Mouse (Mus musculus) heart, postnatal 0 days (tissue): ENCODE measurements around the gene Jph4. TPM values are rescaled to one million over a fixed set of nuclear protein-coding genes. Genes with fewer than 3 reads are reported as not detected.
A peak's percentile ranks its signal among the peaks of the same experiment; 100 is the strongest.

Experiments
- ATAC-seq: fragments of 200-750 bp; cut with Nextera tagmentation; 2 replicates; pipeline ENCODE4 v1.8.0; 2017; ENCODE audit warnings: low read depth, moderate number of reproducible peaks, moderate library complexity; ENCODE audit not compliant: insufficient read depth
- DNase-seq: peaks from one replicate; pipeline ENCODE4 v3.0.0-alpha.2; 2016; ENCODE audit warnings: low spot score
- H3K27ac ChIP-seq: fragments of 300-500 bp; sonication (generic); 2 replicates; pipeline ENCODE4 v1.5.1; 2014; ENCODE audit warnings: low read depth, mild to moderate bottlenecking
- H3K27me3 ChIP-seq: fragments of 300-500 bp; sonication (generic); 2 replicates; pipeline ENCODE4 v1.6.1; 2014; ENCODE audit warnings: low read length, mixed read lengths; ENCODE audit not compliant: control insufficient read depth, insufficient read depth
- H3K36me3 ChIP-seq: fragments of 300-500 bp; sonication (generic); replicated peaks from 2 replicates; pipeline ENCODE4 v1.6.1; 2014; ENCODE audit warnings: low read length, mixed read lengths; ENCODE audit not compliant: control insufficient read depth, insufficient read depth
- H3K4me1 ChIP-seq: fragments of 300-500 bp; sonication (generic); 2 replicates; pipeline ENCODE4 v1.6.1; 2014; ENCODE audit warnings: antibody characterized with exemption; ENCODE audit not compliant: control insufficient read depth, insufficient read depth
- H3K4me2 ChIP-seq: fragments of 300-500 bp; sonication (generic); 2 replicates; pipeline ENCODE4 v1.6.1; 2014; ENCODE audit warnings: low read depth, mild to moderate bottlenecking, low read length, moderate library complexity
- H3K4me3 ChIP-seq: fragments of 300-500 bp; sonication (generic); 2 replicates; pipeline ENCODE4 v1.5.1; 2014; ENCODE audit warnings: low read depth, low read length
- H3K9ac ChIP-seq: fragments of 300-500 bp; sonication (generic); replicated peaks from 2 replicates; pipeline ENCODE4 v1.6.1; 2014; ENCODE audit warnings: low read depth, low read length, mixed read lengths
- H3K9me3 ChIP-seq: fragments of 300-500 bp; sonication (generic); replicated peaks from 2 replicates; pipeline ENCODE4 v1.6.1; 2016; ENCODE audit warnings: low read length; ENCODE audit not compliant: control insufficient read depth
- CTCF ChIP-seq: IDR thresholded peaks from 2 replicates; pipeline ENCODE4 v1.5.1; 2016; ENCODE audit warnings: antibody characterized with exemption, control low read depth, low read depth
- EP300 ChIP-seq: IDR thresholded peaks from 2 replicates; pipeline ENCODE4 v1.6.1; 2016; ENCODE audit warnings: antibody characterized with exemption, low read depth
- WGBS: fragments of 180-500 bp; shearing (Covaris S2); extraction: QIAGEN DNeasy Blood & Tissue Kit; methylation state at CpG from one replicate; pipeline ENCODE4 v1.1.7; 2014; 5-methylcytosine and 5-hydroxymethylcytosine counted together
- polyA plus RNA-seq: library from polyadenylated mRNA; unstranded; fragments of >200 nt; fragmentation: Nextera tagmentation; extraction: Ambion mirVana; gene quantifications from 2 replicates; pipeline ENCODE4 v1.2.1, GENCODE M21; 2015
- total RNA-seq: library from RNA; depleted of rRNA; stranded (reverse); fragments of >200 nt; gene quantifications from 2 replicates; pipeline ENCODE4 v1.2.3, GENCODE M21; 2014; ENCODE audit warnings: low replicate concordance

The Jph4 gene
- total and polyA plus RNA-seq, 2 experiments from 2014 or later = 0.03 to 0.38 TPM

- no peaks in the 10 kb centered on the region for H3K9me3 ChIP-seq
- H3K27ac ChIP-seq = no peak overlapping the region
- H3K36me3 ChIP-seq = 0 out of 2 replicates have a peak, but pooled peaks cover 3% of the 10 kb centered on the region
- no peak overlapping the region for H3K4me2 ChIP-seq
- peaks cover 48% of the 10 kb centered on the region for H3K27me3 ChIP-seq
- DNase-seq (no peak), ATAC-seq (no peak)
- peaks cover 17% of the 10 kb centered on the region; the same call in 1 of the 2 replicates for H3K4me1 ChIP-seq
- TF ChIP-seq CTCF (no peak), EP300 (no peak)
- no peak overlapping the region for H3K9ac ChIP-seq
- no peak overlapping the region for H3K4me3 ChIP-seq
- 17% methylated on average over 21 of the region's 21 CpGs for WGBS
Observed at GRCm38 (mm10) chr14:55109048-55109873, 7.5 kb downstream of the Jph4 start.

- Histone ChIP-seq H3K9me3 (no peaks in the 10 kb centered on the region), H3K4me1 (peaks cover 14% of the 10 kb centered on the region; the same call in 1 of the 2 replicates), H3K4me2 (no peak overlapping the region), H3K36me3 (0 out of 2 replicates have a peak, but pooled peaks cover 6% of the 10 kb centered on the region), H3K27ac (no peak overlapping the region), H3K4me3 (no peak overlapping the region), H3K9ac (no peak overlapping the region), H3K27me3 (peaks cover 39% of the 10 kb centered on the region)
- DNase-seq (no peak), ATAC-seq (no peak)
- 35% methylated on average over 9 of the region's 9 CpGs for WGBS
- no peak for TF ChIP-seq CTCF
- no peak for TF ChIP-seq EP300
Observed at GRCm38 (mm10) chr14:55108202-55108870, 8.4 kb downstream of the Jph4 start.

GRCm38 (mm10) chr14:55106990-55107389 is 9.7 kb downstream of the Jph4 start:
- H3K27me3 ChIP-seq = peaks cover 35% of the 10 kb centered on the region
- no peak overlapping the region for H3K4me3 ChIP-seq
- no peaks in the 10 kb centered on the region for H3K9me3 ChIP-seq
- no peak overlapping the region for H3K9ac ChIP-seq
- no peak overlapping the region for H3K4me2 ChIP-seq
- ATAC-seq (no peak), DNase-seq (no peak)
- 0 out of 2 replicates have a peak, but pooled peaks cover 10% of the 10 kb centered on the region for H3K36me3 ChIP-seq
- H3K27ac ChIP-seq = no peak overlapping the region
- peaks cover 14% of the 10 kb centered on the region; the same call in 1 of the 2 replicates for H3K4me1 ChIP-seq
- no peak for TF ChIP-seq CTCF
- no peak for TF ChIP-seq EP300
- WGBS = 77% methylated on average over 8 of the region's 8 CpGs

GRCm38 (mm10) chr14:55105836-55106809 is 10.6 kb downstream of the Jph4 start, which contains the start of gene Ap1g2:
TSS of gene Ap1g2 (minus strand) at chr14:55106593.
- ATAC-seq (peak; percentile 75), DNase-seq (peak; percentile 81)
- peaks cover 26% of the 10 kb centered on the region for H3K27me3 ChIP-seq
- peak within 1 kb of the TSS; percentile 74 for H3K27ac ChIP-seq
- H3K4me3 ChIP-seq = peak within 1 kb of the TSS; percentile 61
- H3K4me2 ChIP-seq = peak within 1 kb of the TSS; percentile 73
- H3K9me3 ChIP-seq = no peaks in the 10 kb centered on the region
- TF ChIP-seq EP300 (peak; percentile 17; the same call in 1 of the 2 replicates), CTCF (peak; percentile 35)
- H3K4me1 ChIP-seq = peaks cover 14% of the 10 kb centered on the region; the same call in 1 of the 2 replicates
- 1% methylated on average over 39 of the region's 39 CpGs for WGBS
- peak within 1 kb of the TSS; percentile 53 for H3K9ac ChIP-seq
- 0 out of 2 replicates have a peak, but pooled peaks cover 10% of the 10 kb centered on the region for H3K36me3 ChIP-seq

- ATAC-seq = no peak
- 11% methylated on average over 7 of the region's 7 CpGs for WGBS
Observed at GRCm38 (mm10) chr14:55105386-55105785, 11.3 kb downstream of the Jph4 start.

More at GRCm38 (mm10) chr14:55105386-55105785, 11.3 kb downstream of the Jph4 start:
- Histone ChIP-seq H3K36me3 (peaks cover 16% of the 10 kb centered on the region; the same call in 1 of the 2 replicates), H3K9ac (peak overlapping the region; percentile 53; the same call in 1 of the 2 replicates), H3K9me3 (no peaks in the 10 kb centered on the region), H3K27ac (no peak overlapping the region), H3K4me3 (peak overlapping the region; percentile 61), H3K4me2 (peak overlapping the region; percentile 73), H3K27me3 (peaks cover 19% of the 10 kb centered on the region; the same call in 1 of the 2 replicates), H3K4me1 (peaks cover 14% of the 10 kb centered on the region; the same call in 1 of the 2 replicates)
- no peak for DNase-seq
- TF ChIP-seq CTCF (no peak), EP300 (no peak)
